Comparison of ENCODE assay signal across 9 mouse cellular contexts in genomic region chr7:98522576-98522975, GRCm38 (mm10). TPM values are rescaled to one million over a fixed set of nuclear protein-coding genes. Genes with fewer than 3 reads are reported as not detected.
DNase-seq lines count a peak whose midpoint lies in the region; ATAC-seq lines count a peak whose summit lies in the region.
"Had no signal": no experiment of that assay in that cellular context is flagged by ENCODE, and none has a peak within 500 bp of the region (broad histone marks: within the 10 kb centered on the region; RNA-seq: fewer than 3 reads in every experiment).

No protein-coding gene starts in this region.

- no peak for ATAC-seq in hindbrain, embryonic 11.5 days (ENCODE audit: low FRiP score)

- H3K27me3 ChIP-seq in hindbrain, embryonic 10.5 days (ENCODE audit: insufficient read depth, poor library complexity, severe bottlenecking) = 0 out of 2 replicates have a peak, but pooled peaks cover 5% of the 10 kb centered on the region
- H3K27me3 ChIP-seq in hindbrain, embryonic 11.5 days (ENCODE audit: control insufficient read depth, insufficient read depth, low read length) = no peaks in the 10 kb centered on the region

- DNase-seq in hindbrain, embryonic 10.5 days (ENCODE audit: low spot score) = no peak
- DNase-seq in hindbrain, embryonic 11.5 days (ENCODE audit: low spot score) = no peak
- peak; percentile 51 for DNase-seq in adrenal gland, postnatal 25 days
- peak; percentile 67 to 69 for DNase-seq in kidney, adult 8-10 months
- peak; percentile 26 to 38 for DNase-seq in monocyte, adult 2 months (ENCODE audit: low read depth in 1 of 2, low spot score in 2 of 2)
- DNase-seq in urinary bladder, postnatal 4 days (ENCODE audit: low spot score in 2 of 2) = no peak
- DNase-seq in left cerebral cortex, postnatal 25 days (ENCODE audit: low spot score in 2 of 2) = no peak
- DNase-seq in right cerebral cortex, postnatal 4 days = no peak
- DNase-seq: cerebellum, adult 9-11 months had no signal

- H3K27ac ChIP-seq in hindbrain, embryonic 10.5 days = peak overlapping the region; percentile 30; the same call in 1 of the 2 replicates
- H3K27ac ChIP-seq in hindbrain, embryonic 11.5 days (ENCODE audit: low read depth, low read length) = no peak overlapping the region

- H3K9me3 ChIP-seq in hindbrain, embryonic 10.5 days = no peaks in the 10 kb centered on the region
- H3K9me3 ChIP-seq in hindbrain, embryonic 11.5 days (ENCODE audit: control insufficient read depth, low read length) = no peaks in the 10 kb centered on the region

- H3K4me2 ChIP-seq in hindbrain, embryonic 11.5 days (replicated peaks; ENCODE audit: low read depth, low read length) = no peak overlapping the region

- intact Hi-C loops in left cerebral cortex, postnatal 25 days (cut with DNase I) = no loop called here

- H3K9ac ChIP-seq in hindbrain, embryonic 11.5 days (ENCODE audit: low read depth, low read length) = no peak overlapping the region

- no peak overlapping the region for H3K4me3 ChIP-seq in hindbrain, embryonic 10.5 days
- H3K4me3 ChIP-seq in hindbrain, embryonic 11.5 days (ENCODE audit: low read depth, low read length) = no peak overlapping the region

- 83% methylated on average over 5 of the region's 5 CpGs for WGBS in hindbrain, embryonic 10.5 days
- 84% methylated on average over 5 of the region's 5 CpGs for WGBS in hindbrain, embryonic 11.5 days

- peaks cover 19% of the 10 kb centered on the region for H3K4me1 ChIP-seq in hindbrain, embryonic 10.5 days (replicated peaks)
- no peaks in the 10 kb centered on the region for H3K4me1 ChIP-seq in hindbrain, embryonic 11.5 days (replicated peaks; ENCODE audit: control insufficient read depth, insufficient read depth, low read length)

- H3K36me3 ChIP-seq in hindbrain, embryonic 10.5 days = no peaks in the 10 kb centered on the region
- no peaks in the 10 kb centered on the region for H3K36me3 ChIP-seq in hindbrain, embryonic 11.5 days (ENCODE audit: control insufficient read depth, insufficient read depth, low read length)

RNA-seq across cellular contexts. Expression of gene Lrrc32, which starts 33.5 kb away (rescaled TPM):
- 5.8 and 6.0 TPM in 2 replicates for polyA plus RNA-seq in hindbrain, embryonic 10.5 days (2016; fragmentation: Nextera tagmentation; extraction: Ambion mirVana)
- polyA plus RNA-seq in hindbrain, embryonic 11.5 days (2014; fragmentation: Nextera tagmentation; extraction: Ambion mirVana) = 3.1 and 3.3 TPM in 2 replicates
- total RNA-seq in adrenal gland, postnatal 25 days (2021) = 10.2 and 13.4 TPM in 2 replicates
- 1 to 10 TPM; 7.0 to 7.2 TPM for total RNA-seq in left cerebral cortex, postnatal 25 days (2021)

Comparison
In these comparisons a context has a peak if more than half of its experiments do, and no peak if none do; other contexts are left out.
1. DNase-seq: peak in adrenal gland, postnatal 25 days (single experiment), kidney, adult 8-10 months (2 of 2) and monocyte, adult 2 months (2 of 2); none in hindbrain, embryonic 10.5 days (single experiment), hindbrain, embryonic 11.5 days (single experiment), urinary bladder, postnatal 4 days (0 of 2), left cerebral cortex, postnatal 25 days (0 of 2) and right cerebral cortex, postnatal 4 days (single experiment).